Mouse (Mus musculus): ENCODE results near the gene Taf1d. TPM values are rescaled to one million over a fixed set of nuclear protein-coding genes. Genes with fewer than 3 reads are reported as not detected.

The Taf1d gene
- polyA plus RNA-seq (2014; fragmentation: Nextera tagmentation; extraction: Ambion mirVana) = 42.5 and 48.4 TPM in 2 replicates

DNA sequence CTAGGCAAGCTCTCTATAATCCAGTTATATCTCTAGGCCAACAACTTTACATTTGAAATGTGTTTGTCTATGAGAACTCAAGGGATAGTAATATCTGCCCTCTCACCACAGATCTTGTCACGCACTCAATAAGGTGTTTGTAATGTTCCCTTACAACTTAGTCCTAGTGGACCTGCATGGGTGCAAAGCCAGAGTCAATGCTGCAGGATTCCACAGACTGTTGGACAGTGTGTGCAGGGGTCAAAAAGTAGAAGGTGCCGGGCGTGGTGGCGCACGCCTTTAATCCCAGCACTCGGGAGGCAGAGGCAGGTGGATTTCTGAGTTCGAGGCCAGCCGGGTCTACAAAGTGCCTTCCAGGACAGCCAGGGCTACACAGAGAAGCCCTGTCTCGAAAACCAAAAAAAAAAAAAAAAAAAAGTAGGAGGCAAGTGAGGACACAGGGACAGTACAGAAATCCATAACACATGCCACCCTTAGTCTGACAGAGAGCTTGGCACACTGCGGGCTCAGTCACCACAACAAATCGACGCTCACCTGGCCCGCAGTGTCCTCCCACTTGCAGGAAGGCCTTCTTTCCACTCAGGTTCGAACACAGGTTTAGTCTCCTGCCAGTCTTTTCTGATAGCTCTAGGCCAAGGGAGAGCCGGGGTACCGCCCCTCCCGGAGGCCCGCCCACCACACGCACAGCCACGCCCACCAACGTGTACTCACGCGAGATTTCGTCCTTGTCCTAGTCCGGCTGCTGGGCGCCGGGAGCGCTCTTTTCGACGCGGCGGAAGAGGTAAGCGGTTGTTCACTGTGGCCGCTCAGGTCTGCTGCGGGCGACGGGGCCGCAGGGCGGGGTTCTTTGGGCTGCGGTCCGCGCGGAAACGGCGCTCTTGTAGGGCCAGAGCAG lies at the start of gene Taf1d:
Gene Taf1d, plus strand, starts transcription at position 712 of the 895 bp plus-strand sequence.
- H3K27ac ChIP-seq (replicated peaks in 1 of 2; ENCODE audit: control insufficient read depth in 1 of 2, insufficient read depth in 1 of 2, low read depth in 2 of 2, low read length in 2 of 2) = peak within 1 kb of the TSS; percentile 90 to 93
- peak within 1 kb of the TSS; percentile 83 for H3K4me2 ChIP-seq (ENCODE audit: low read length)
- H3K36me3 ChIP-seq (ENCODE audit: control insufficient read depth, insufficient read depth, low read length) = peaks cover 31% of the 10 kb centered on the region
- H3K9me3 ChIP-seq (ENCODE audit: control insufficient read depth, low read length) = no peaks in the 10 kb centered on the region
- no peaks in the 10 kb centered on the region for H3K27me3 ChIP-seq (ENCODE audit: control insufficient read depth, insufficient read depth, low read length)
- ATAC-seq (ENCODE audit: insufficient number of reproducible peaks, insufficient read depth, low FRiP score, low read depth) = peak; percentile 96
- whole genome bisulfite sequencing = 12% methylated on average over 45 of the region's 45 CpGs
- peak within 1 kb of the TSS; percentile 84 to 92 for H3K4me3 ChIP-seq (ENCODE audit: control insufficient read depth in 1 of 2, insufficient read depth in 1 of 2, low read depth in 1 of 2, low read length in 2 of 2)
- peak within 1 kb of the TSS; percentile 98 for H3K9ac ChIP-seq (ENCODE audit: low read length)
- peaks cover 2 to 17% of the 10 kb centered on the region in 2 experiments; a peak in 3 of 4 replicates for H3K4me1 ChIP-seq (ENCODE audit: control insufficient read depth in 2 of 2, insufficient read depth in 2 of 2, low read length in 2 of 2)

DNA sequence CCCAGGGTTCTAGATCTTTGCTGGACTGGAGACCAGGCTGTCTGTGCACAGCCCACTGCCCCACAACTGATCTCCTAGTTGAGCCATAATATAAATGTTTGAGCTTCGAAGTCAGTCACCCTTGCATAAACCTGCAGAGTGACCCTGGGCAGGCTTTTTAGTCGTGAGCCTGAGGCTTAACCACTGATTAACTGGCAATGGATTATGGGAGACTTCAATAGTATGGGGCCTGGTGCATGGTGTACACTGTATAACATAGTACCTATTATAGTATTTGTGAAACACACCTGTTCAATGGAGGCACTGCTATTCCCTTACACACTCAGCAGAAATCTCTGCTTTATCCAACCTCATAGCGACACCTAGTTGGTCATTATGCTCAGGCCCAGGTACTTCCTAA lies 49.8 kb upstream of the Taf1d start:
- H3K4me2 ChIP-seq (ENCODE audit: low read length) = no peak overlapping the region
- H3K4me3 ChIP-seq (ENCODE audit: control insufficient read depth in 1 of 2, insufficient read depth in 1 of 2, low read depth in 1 of 2, low read length in 2 of 2) = no peak overlapping the region
- H3K27ac ChIP-seq (replicated peaks in 1 of 2; ENCODE audit: control insufficient read depth in 1 of 2, insufficient read depth in 1 of 2, low read depth in 2 of 2, low read length in 2 of 2) = no peak overlapping the region
- no peaks in the 10 kb centered on the region for H3K9me3 ChIP-seq (ENCODE audit: control insufficient read depth, low read length)
- H3K27me3 ChIP-seq (ENCODE audit: control insufficient read depth, insufficient read depth, low read length) = no peaks in the 10 kb centered on the region
- H3K36me3 ChIP-seq (ENCODE audit: control insufficient read depth, insufficient read depth, low read length) = peaks cover 11% of the 10 kb centered on the region
- H3K9ac ChIP-seq (ENCODE audit: low read length) = no peak overlapping the region
- no peak for ATAC-seq (ENCODE audit: insufficient number of reproducible peaks, insufficient read depth, low FRiP score, low read depth)
- no peaks in the 10 kb centered on the region for H3K4me1 ChIP-seq (ENCODE audit: control insufficient read depth in 2 of 2, insufficient read depth in 2 of 2, low read length in 2 of 2)
- WGBS = 73% methylated on average over 3 of the region's 3 CpGs

DNA sequence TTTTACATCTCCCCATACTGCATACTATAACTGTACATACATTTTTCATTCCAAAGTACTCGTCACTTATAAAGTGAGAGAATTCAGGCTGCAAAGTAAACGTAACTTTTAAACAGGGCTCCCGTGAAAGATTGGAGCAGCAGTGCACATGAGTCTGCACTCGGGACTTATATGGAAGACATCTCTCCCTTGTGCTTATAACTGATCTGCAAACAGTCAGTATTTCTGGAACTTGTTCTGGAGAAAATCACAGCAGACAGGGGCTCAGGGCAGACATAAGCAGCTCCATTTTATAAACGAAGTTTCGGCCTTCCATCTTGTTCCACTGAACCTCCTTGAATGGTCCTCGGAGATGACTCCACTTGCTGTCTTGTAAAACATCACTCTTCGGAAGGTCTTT lies 44.0 kb upstream of the Taf1d start:
- Histone ChIP-seq H3K27me3 (ENCODE audit: control insufficient read depth, insufficient read depth, low read length) (no peaks in the 10 kb centered on the region), H3K27ac (replicated peaks in 1 of 2; ENCODE audit: control insufficient read depth in 1 of 2, insufficient read depth in 1 of 2, low read depth in 2 of 2, low read length in 2 of 2) (no peak overlapping the region), H3K9ac (ENCODE audit: low read length) (no peak overlapping the region), H3K4me2 (ENCODE audit: low read length) (no peak overlapping the region), H3K4me3 (ENCODE audit: control insufficient read depth in 1 of 2, insufficient read depth in 1 of 2, low read depth in 1 of 2, low read length in 2 of 2) (no peak overlapping the region), H3K9me3 (ENCODE audit: control insufficient read depth, low read length) (no peaks in the 10 kb centered on the region), H3K36me3 (ENCODE audit: control insufficient read depth, insufficient read depth, low read length) (peaks cover 69% of the 10 kb centered on the region), H3K4me1 (ENCODE audit: control insufficient read depth in 2 of 2, insufficient read depth in 2 of 2, low read length in 2 of 2) (no peaks in the 10 kb centered on the region)
- WGBS = 92% methylated on average over 8 of the region's 8 CpGs
- no peak for ATAC-seq (ENCODE audit: insufficient number of reproducible peaks, insufficient read depth, low FRiP score, low read depth)

DNA sequence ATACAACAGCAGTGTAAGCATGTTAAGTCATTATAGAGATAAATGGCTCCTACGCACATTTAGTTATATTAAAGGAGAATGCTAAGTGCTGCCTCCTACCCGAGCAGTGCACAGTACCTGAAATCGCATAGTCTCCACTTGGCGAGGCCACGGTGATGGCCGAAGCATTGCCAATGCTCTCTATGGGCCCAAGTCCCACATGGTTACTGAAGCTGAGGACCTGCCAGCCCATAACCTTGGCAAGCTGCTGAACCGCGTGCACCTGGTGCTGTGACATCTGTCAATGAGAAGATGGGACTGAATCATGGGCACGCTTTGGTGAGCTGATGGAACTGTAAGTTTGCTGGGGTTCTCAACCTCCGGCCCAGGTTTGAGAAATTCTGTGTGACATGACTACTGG lies 42.5 kb upstream of the Taf1d start:
- no peak overlapping the region for H3K9ac ChIP-seq (ENCODE audit: low read length)
- 97% methylated on average over 10 of the region's 10 CpGs for WGBS

DNA sequence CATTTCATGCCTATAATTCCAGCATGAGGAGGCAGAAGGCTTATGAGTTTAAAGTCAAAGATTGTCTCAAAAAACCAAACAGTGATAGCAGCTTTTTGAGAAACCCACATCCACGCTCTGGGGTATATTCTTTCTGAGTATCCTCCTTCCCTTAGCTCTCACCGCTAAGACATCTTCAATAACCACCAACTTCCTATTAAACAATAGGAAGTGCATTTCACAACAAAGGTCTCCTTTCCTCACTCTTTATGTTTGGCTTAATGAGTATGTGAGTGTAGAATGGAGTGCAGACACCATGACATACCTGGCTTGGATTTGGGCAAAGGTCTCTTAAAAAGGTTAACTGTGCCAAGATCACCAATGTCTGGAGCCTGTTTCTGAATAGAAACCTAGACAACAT lies 32.0 kb upstream of the Taf1d start:
- H3K4me3 ChIP-seq (ENCODE audit: control insufficient read depth in 1 of 2, insufficient read depth in 1 of 2, low read depth in 1 of 2, low read length in 2 of 2) = no peak overlapping the region
- no peaks in the 10 kb centered on the region for H3K9me3 ChIP-seq (ENCODE audit: control insufficient read depth, low read length)
- no peaks in the 10 kb centered on the region for H3K27me3 ChIP-seq (ENCODE audit: control insufficient read depth, insufficient read depth, low read length)
- no peak overlapping the region for H3K4me2 ChIP-seq (ENCODE audit: low read length)
- ATAC-seq (ENCODE audit: insufficient number of reproducible peaks, insufficient read depth, low FRiP score, low read depth) = no peak
- H3K36me3 ChIP-seq (ENCODE audit: control insufficient read depth, insufficient read depth, low read length) = peaks cover 86% of the 10 kb centered on the region
- 94% methylated on average over 2 of the region's 2 CpGs for WGBS
- H3K27ac ChIP-seq (replicated peaks in 1 of 2; ENCODE audit: control insufficient read depth in 1 of 2, insufficient read depth in 1 of 2, low read depth in 2 of 2, low read length in 2 of 2) = no peak overlapping the region
- no peak overlapping the region for H3K9ac ChIP-seq (ENCODE audit: low read length)
- peaks cover 0 to 6% of the 10 kb centered on the region in 2 experiments; a peak in 1 of 4 replicates for H3K4me1 ChIP-seq (ENCODE audit: control insufficient read depth in 2 of 2, insufficient read depth in 2 of 2, low read length in 2 of 2)

More for the DNA sequence above, 42.5 kb upstream of the Taf1d start:
- H3K4me1 ChIP-seq (ENCODE audit: control insufficient read depth in 2 of 2, insufficient read depth in 2 of 2, low read length in 2 of 2) = no peaks in the 10 kb centered on the region
- H3K9me3 ChIP-seq (ENCODE audit: control insufficient read depth, low read length) = no peaks in the 10 kb centered on the region
- no peak for ATAC-seq (ENCODE audit: insufficient number of reproducible peaks, insufficient read depth, low FRiP score, low read depth)
- H3K4me2 ChIP-seq (ENCODE audit: low read length) = no peak overlapping the region
- no peaks in the 10 kb centered on the region for H3K27me3 ChIP-seq (ENCODE audit: control insufficient read depth, insufficient read depth, low read length)
- no peak overlapping the region for H3K27ac ChIP-seq (replicated peaks in 1 of 2; ENCODE audit: control insufficient read depth in 1 of 2, insufficient read depth in 1 of 2, low read depth in 2 of 2, low read length in 2 of 2)
- H3K4me3 ChIP-seq (ENCODE audit: control insufficient read depth in 1 of 2, insufficient read depth in 1 of 2, low read depth in 1 of 2, low read length in 2 of 2) = no peak overlapping the region
- peaks cover 83% of the 10 kb centered on the region for H3K36me3 ChIP-seq (ENCODE audit: control insufficient read depth, insufficient read depth, low read length)

DNA sequence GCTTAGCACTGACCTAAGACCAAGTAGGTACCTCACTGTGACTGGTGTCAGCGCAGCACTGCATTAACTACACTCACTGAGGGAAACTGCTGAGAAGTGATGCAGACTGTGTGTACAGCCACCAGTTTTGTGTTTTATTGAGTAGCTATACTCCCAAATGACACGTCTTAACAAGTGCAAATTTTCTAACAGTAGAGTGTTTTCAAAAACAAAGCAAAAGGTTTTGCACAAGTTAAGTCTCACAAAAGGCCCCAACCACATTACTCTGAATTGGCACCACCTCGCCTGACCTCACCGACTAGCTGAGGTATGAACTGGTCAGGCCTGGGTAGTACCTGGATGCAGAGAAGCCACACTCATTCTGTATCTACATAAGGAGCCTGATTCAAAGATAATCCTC lies 29.2 kb upstream of the Taf1d start:
- 94% methylated on average over 4 of the region's 4 CpGs for WGBS
- no peak overlapping the region for H3K4me2 ChIP-seq (ENCODE audit: low read length)
- peaks cover 57% of the 10 kb centered on the region for H3K36me3 ChIP-seq (ENCODE audit: control insufficient read depth, insufficient read depth, low read length)
- no peak overlapping the region for H3K4me3 ChIP-seq (ENCODE audit: control insufficient read depth in 1 of 2, insufficient read depth in 1 of 2, low read depth in 1 of 2, low read length in 2 of 2)
- no peak for ATAC-seq (ENCODE audit: insufficient number of reproducible peaks, insufficient read depth, low FRiP score, low read depth)
- no peak overlapping the region for H3K27ac ChIP-seq (replicated peaks in 1 of 2; ENCODE audit: control insufficient read depth in 1 of 2, insufficient read depth in 1 of 2, low read depth in 2 of 2, low read length in 2 of 2)
- no peaks in the 10 kb centered on the region for H3K9me3 ChIP-seq (ENCODE audit: control insufficient read depth, low read length)
- peaks cover 2 to 13% of the 10 kb centered on the region in 2 experiments; a peak in 3 of 4 replicates for H3K4me1 ChIP-seq (ENCODE audit: control insufficient read depth in 2 of 2, insufficient read depth in 2 of 2, low read length in 2 of 2)
- H3K9ac ChIP-seq (ENCODE audit: low read length) = no peak overlapping the region
- no peaks in the 10 kb centered on the region for H3K27me3 ChIP-seq (ENCODE audit: control insufficient read depth, insufficient read depth, low read length)

DNA sequence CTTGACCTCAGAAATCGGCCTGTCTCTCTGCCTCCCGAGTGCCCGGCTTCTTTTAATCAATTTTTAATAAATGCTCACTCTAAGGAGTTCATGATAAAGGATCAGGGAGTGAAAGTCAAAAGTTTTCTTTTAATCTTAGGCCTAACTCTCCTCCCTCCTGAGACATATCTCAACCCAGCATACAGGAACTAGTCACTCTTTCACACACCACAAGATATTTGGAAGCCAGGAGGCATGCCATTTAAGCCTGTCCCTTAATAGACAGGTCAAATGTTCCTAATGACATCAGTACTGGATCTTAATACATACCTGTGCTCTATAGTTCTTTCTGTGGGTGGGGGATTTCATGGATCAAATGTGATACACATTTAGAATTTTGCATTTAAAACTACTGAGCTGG lies 27.7 kb upstream of the Taf1d start:
- no peak for ATAC-seq (ENCODE audit: insufficient number of reproducible peaks, insufficient read depth, low FRiP score, low read depth)
- no peak overlapping the region for H3K9ac ChIP-seq (ENCODE audit: low read length)
- no peaks in the 10 kb centered on the region for H3K27me3 ChIP-seq (ENCODE audit: control insufficient read depth, insufficient read depth, low read length)
- H3K4me1 ChIP-seq (ENCODE audit: control insufficient read depth in 2 of 2, insufficient read depth in 2 of 2, low read length in 2 of 2) = peaks cover 2 to 13% of the 10 kb centered on the region in 2 experiments; a peak in 3 of 4 replicates
- H3K9me3 ChIP-seq (ENCODE audit: control insufficient read depth, low read length) = no peaks in the 10 kb centered on the region
- peaks cover 42% of the 10 kb centered on the region for H3K36me3 ChIP-seq (ENCODE audit: control insufficient read depth, insufficient read depth, low read length)
- H3K4me3 ChIP-seq (ENCODE audit: control insufficient read depth in 1 of 2, insufficient read depth in 1 of 2, low read depth in 1 of 2, low read length in 2 of 2) = no peak overlapping the region
- 95% methylated on average over 3 of the region's 3 CpGs for WGBS
- H3K4me2 ChIP-seq (ENCODE audit: low read length) = no peak overlapping the region
- no peak overlapping the region for H3K27ac ChIP-seq (replicated peaks in 1 of 2; ENCODE audit: control insufficient read depth in 1 of 2, insufficient read depth in 1 of 2, low read depth in 2 of 2, low read length in 2 of 2)
